Mouse (Mus musculus): ENCODE results near the gene Cd160. TPM values are rescaled to one million over a fixed set of nuclear protein-coding genes. Genes with fewer than 3 reads are reported as not detected.

The Cd160 gene
- polyA plus RNA-seq, 1 experiment from 2014 or later: 0.60 TPM

DNA sequence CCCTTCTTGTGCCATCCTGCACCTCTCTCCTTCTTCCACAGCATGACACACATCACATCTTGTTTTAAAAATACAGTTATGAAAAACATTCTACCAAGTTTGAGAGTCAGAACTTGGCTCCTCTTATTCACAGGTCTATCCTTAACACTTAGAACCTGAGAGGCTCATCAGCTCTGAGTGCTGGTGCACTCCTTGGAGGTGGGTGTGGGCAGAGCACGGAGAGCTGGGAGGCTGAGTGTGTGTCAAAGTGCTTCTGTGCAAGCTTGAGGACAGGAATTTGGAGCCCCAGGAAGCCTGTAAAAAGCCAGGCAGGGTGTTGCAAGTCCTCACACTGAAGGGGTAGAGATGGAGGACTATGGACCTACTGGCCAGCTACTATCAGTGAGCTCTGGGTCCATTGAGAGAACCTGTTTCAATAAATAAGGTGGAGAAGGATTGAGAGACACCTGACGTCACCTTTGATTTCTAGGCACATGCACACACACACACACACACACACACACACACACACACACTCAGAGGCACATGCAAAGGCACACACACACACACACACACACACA is 20.1 kb upstream of the Cd160 start:
- ATAC-seq (replicated peaks; ENCODE audit: insufficient number of reproducible peaks, insufficient read depth, low FRiP score, low read depth): no peak
- 73% methylated on average over 2 of the region's 2 CpGs for WGBS
- H3K4me2 ChIP-seq: no peak overlapping the region
- peaks cover 7% of the 10 kb centered on the region for H3K4me1 ChIP-seq (replicated peaks)
- no peak overlapping the region for H3K27ac ChIP-seq
- no peak overlapping the region for H3K4me3 ChIP-seq
- no peak overlapping the region for H3K9ac ChIP-seq
- H3K36me3 ChIP-seq: no peaks in the 10 kb centered on the region
- no peaks in the 10 kb centered on the region for H3K9me3 ChIP-seq (replicated peaks)
- H3K27me3 ChIP-seq: no peaks in the 10 kb centered on the region

DNA sequence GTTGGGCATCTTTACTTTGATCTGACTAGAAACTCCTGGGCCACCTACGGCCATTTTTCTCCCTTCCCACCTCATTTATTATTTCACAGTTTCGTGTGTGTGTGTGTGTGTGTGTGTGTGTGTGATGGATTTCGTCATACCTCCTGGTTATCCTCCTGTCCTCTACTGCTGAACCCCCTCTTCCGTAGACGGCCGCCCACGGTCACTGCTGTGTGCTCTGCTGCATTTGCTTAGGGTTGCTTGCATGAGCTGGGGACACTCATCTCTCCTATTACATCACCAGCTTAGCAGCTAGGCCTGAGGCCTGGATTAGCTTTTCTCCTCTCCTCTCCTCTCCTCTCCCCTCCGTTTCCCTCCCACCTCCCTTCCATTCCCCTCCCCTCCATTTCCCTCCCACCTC is 19.3 kb upstream of the Cd160 start:
- no peaks in the 10 kb centered on the region for H3K36me3 ChIP-seq
- no peaks in the 10 kb centered on the region for H3K9me3 ChIP-seq (replicated peaks)
- H3K4me1 ChIP-seq (replicated peaks): peaks cover 7% of the 10 kb centered on the region
- H3K9ac ChIP-seq: no peak overlapping the region
- no peak overlapping the region for H3K4me3 ChIP-seq
- no peak overlapping the region for H3K4me2 ChIP-seq
- H3K27me3 ChIP-seq: no peaks in the 10 kb centered on the region
- no peak overlapping the region; the same call in 1 of the 2 replicates for H3K27ac ChIP-seq
- WGBS: 83% methylated on average over 7 of the region's 8 CpGs
- ATAC-seq (replicated peaks; ENCODE audit: insufficient number of reproducible peaks, insufficient read depth, low FRiP score, low read depth): no peak

DNA sequence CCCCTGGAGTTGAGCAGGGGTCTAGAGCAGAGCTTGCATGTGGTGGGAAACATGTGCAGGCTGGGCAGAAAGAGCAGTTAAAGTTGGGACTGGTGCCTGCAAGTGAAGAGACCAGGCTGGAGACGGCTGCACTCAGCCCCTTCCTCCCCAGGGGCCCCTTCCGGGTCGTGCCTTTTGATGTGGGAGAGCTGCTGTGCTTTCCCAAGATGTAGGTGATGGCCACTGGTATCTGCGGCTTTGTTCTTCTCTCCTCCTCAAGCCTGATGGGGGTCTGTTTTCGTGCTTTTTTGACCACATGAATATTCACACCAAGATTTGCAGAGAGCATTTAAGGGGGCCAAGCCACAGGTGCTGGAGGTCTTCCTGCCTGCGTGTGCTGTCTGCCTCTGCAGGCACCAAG is 18.5 kb upstream of the Cd160 start:
- no peaks in the 10 kb centered on the region for H3K36me3 ChIP-seq
- no peak overlapping the region for H3K4me3 ChIP-seq
- no peak for ATAC-seq (replicated peaks; ENCODE audit: insufficient number of reproducible peaks, insufficient read depth, low FRiP score, low read depth)
- no peak overlapping the region for H3K4me2 ChIP-seq
- H3K9me3 ChIP-seq (replicated peaks): no peaks in the 10 kb centered on the region
- 18% methylated on average over 6 of the region's 6 CpGs for WGBS
- no peaks in the 10 kb centered on the region for H3K27me3 ChIP-seq
- H3K27ac ChIP-seq: no peak overlapping the region
- no peak overlapping the region for H3K9ac ChIP-seq
- H3K4me1 ChIP-seq (replicated peaks): peaks cover 3% of the 10 kb centered on the region

- no peak overlapping the region for H3K4me3 ChIP-seq
- no peak overlapping the region for H3K9ac ChIP-seq
- ATAC-seq (replicated peaks; ENCODE audit: insufficient number of reproducible peaks, insufficient read depth, low FRiP score, low read depth): no peak
- WGBS: 76% methylated on average over 12 of the region's 12 CpGs
- H3K4me2 ChIP-seq: no peak overlapping the region
- H3K4me1 ChIP-seq (replicated peaks): no peaks in the 10 kb centered on the region
- no peaks in the 10 kb centered on the region for H3K9me3 ChIP-seq (replicated peaks)
- H3K36me3 ChIP-seq: no peaks in the 10 kb centered on the region
- no peaks in the 10 kb centered on the region for H3K27me3 ChIP-seq
- H3K27ac ChIP-seq: no peak overlapping the region
Measured at GRCm38 (mm10) chr3:96846985-96847384, 17.8 kb upstream of the Cd160 start.

GRCm38 (mm10) chr3:96845806-96846205 is 16.7 kb upstream of the Cd160 start:
- H3K4me1 ChIP-seq (replicated peaks): no peaks in the 10 kb centered on the region
- no peaks in the 10 kb centered on the region for H3K36me3 ChIP-seq
- no peak for ATAC-seq (replicated peaks; ENCODE audit: insufficient number of reproducible peaks, insufficient read depth, low FRiP score, low read depth)
- H3K27me3 ChIP-seq: no peaks in the 10 kb centered on the region
- H3K4me2 ChIP-seq: no peak overlapping the region
- H3K9me3 ChIP-seq (replicated peaks): no peaks in the 10 kb centered on the region
- H3K27ac ChIP-seq: no peak overlapping the region
- WGBS: 76% methylated on average over 9 of the region's 9 CpGs
- no peak overlapping the region for H3K4me3 ChIP-seq
- H3K9ac ChIP-seq: no peak overlapping the region

GRCm38 (mm10) chr3:96845191-96845590 is 16.0 kb upstream of the Cd160 start:
- 94% methylated on average over 6 of the region's 6 CpGs for WGBS
- Histone ChIP-seq H3K27me3 (no peaks in the 10 kb centered on the region), H3K36me3 (no peaks in the 10 kb centered on the region), H3K27ac (no peak overlapping the region), H3K4me3 (no peak overlapping the region), H3K4me1 (replicated peaks) (no peaks in the 10 kb centered on the region), H3K9ac (no peak overlapping the region), H3K4me2 (no peak overlapping the region), H3K9me3 (replicated peaks) (no peaks in the 10 kb centered on the region)
- ATAC-seq (replicated peaks; ENCODE audit: insufficient number of reproducible peaks, insufficient read depth, low FRiP score, low read depth): no peak

GRCm38 (mm10) chr3:96838996-96839645 is 10.0 kb upstream of the Cd160 start:
- WGBS: 78% methylated on average over 7 of the region's 7 CpGs

GRCm38 (mm10) chr3:96836414-96836813 is 7.3 kb upstream of the Cd160 start:
- Histone ChIP-seq H3K36me3 (no peaks in the 10 kb centered on the region), H3K4me3 (no peak overlapping the region), H3K27ac (no peak overlapping the region), H3K9ac (no peak overlapping the region), H3K4me1 (replicated peaks) (no peaks in the 10 kb centered on the region), H3K4me2 (no peak overlapping the region), H3K9me3 (replicated peaks) (no peaks in the 10 kb centered on the region), H3K27me3 (no peaks in the 10 kb centered on the region)
- 28% methylated on average over 2 of the region's 2 CpGs for WGBS
- no peak for ATAC-seq (replicated peaks; ENCODE audit: insufficient number of reproducible peaks, insufficient read depth, low FRiP score, low read depth)

More at GRCm38 (mm10) chr3:96838996-96839645, 10.0 kb upstream of the Cd160 start:
- H3K9ac ChIP-seq: no peak overlapping the region
- no peaks in the 10 kb centered on the region for H3K4me1 ChIP-seq (replicated peaks)
- H3K9me3 ChIP-seq (replicated peaks): no peaks in the 10 kb centered on the region
- H3K27me3 ChIP-seq: no peaks in the 10 kb centered on the region
- H3K27ac ChIP-seq: no peak overlapping the region
- no peaks in the 10 kb centered on the region for H3K36me3 ChIP-seq
- H3K4me3 ChIP-seq: no peak overlapping the region
- H3K4me2 ChIP-seq: no peak overlapping the region
- ATAC-seq (replicated peaks; ENCODE audit: insufficient number of reproducible peaks, insufficient read depth, low FRiP score, low read depth): no peak

DNA sequence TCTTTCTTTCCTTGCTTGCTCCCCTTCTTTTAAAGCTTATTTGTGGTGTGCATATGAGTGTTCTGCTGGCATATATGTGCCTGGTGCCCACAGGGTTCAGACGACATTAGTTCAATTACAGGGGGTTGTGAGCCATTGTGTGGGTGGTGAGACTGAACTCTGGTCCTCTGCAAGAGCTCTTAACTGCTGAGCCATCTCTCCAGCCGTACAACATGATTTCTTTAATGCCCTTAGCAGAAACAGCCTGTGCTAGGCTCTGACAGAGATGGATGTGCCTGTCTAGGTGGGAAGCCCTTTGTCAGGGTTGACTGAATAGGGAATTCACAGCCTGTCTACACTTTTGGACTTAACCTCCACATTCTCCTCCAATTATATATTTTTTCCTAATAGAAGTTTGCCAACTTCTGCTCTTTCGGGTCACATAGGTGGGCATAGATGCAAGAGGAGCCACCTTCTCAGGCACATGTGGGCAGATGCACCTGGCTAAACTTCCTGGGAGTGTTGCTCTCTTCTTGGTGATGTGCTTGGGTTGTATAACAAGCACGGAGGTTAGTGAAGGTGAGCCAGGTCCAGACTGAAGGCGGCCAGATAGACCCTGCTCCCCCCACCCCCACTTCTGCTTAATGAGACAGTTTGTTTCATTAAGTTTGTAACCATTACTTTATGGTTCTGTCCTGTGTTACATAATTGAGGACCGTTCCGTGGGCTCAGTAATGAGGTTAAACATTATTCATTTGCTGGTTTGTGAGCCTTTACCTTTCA is 5.6 kb upstream of the Cd160 start:
- Histone ChIP-seq H3K27ac (no peak overlapping the region), H3K9ac (no peak overlapping the region), H3K4me1 (replicated peaks) (no peaks in the 10 kb centered on the region), H3K27me3 (no peaks in the 10 kb centered on the region), H3K9me3 (replicated peaks) (no peaks in the 10 kb centered on the region), H3K4me3 (no peak overlapping the region), H3K4me2 (no peak overlapping the region), H3K36me3 (no peaks in the 10 kb centered on the region)
- no peak for ATAC-seq (replicated peaks; ENCODE audit: insufficient number of reproducible peaks, insufficient read depth, low FRiP score, low read depth)
- 73% methylated on average over 7 of the region's 7 CpGs for WGBS

GRCm38 (mm10) chr3:96832930-96833329 is 3.8 kb upstream of the Cd160 start:
- Histone ChIP-seq H3K9me3 (replicated peaks) (no peaks in the 10 kb centered on the region), H3K4me3 (no peak overlapping the region), H3K4me2 (no peak overlapping the region), H3K27ac (no peak overlapping the region), H3K9ac (no peak overlapping the region), H3K4me1 (replicated peaks) (no peaks in the 10 kb centered on the region), H3K36me3 (no peaks in the 10 kb centered on the region), H3K27me3 (peaks cover 3% of the 10 kb centered on the region; the same call in 1 of the 2 replicates)
- 48% methylated on average over 5 of the region's 5 CpGs for WGBS
- ATAC-seq (replicated peaks; ENCODE audit: insufficient number of reproducible peaks, insufficient read depth, low FRiP score, low read depth): no peak; the same call in 1 of the 2 replicates

DNA sequence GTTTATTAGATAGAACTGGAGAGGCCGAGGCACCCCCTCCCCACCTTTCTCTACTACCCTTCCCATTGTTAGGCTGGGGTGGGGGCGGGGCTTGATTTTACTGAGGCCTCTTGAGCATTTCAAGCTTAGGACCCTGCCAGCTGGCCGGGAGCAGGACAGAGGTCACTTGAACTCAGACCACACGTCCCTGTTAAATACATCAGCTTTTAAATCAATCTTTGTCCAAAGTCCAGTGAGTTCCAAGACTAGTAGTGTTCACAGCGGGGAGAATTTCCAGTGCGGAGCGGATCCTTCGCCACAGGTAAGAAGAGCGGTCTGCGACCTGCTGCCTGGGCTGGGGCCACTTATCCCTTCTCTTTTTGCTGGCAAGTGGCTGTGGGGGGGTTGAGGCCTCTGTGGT is 705 bp upstream of the Cd160 start:
- Histone ChIP-seq H3K4me1 (replicated peaks) (no peaks in the 10 kb centered on the region), H3K4me2 (no peak overlapping the region), H3K27me3 (peaks cover 3% of the 10 kb centered on the region; the same call in 1 of the 2 replicates), H3K36me3 (no peaks in the 10 kb centered on the region), H3K4me3 (no peak overlapping the region), H3K9me3 (replicated peaks) (no peaks in the 10 kb centered on the region), H3K9ac (no peak overlapping the region), H3K27ac (no peak overlapping the region)
- 84% methylated on average over 10 of the region's 10 CpGs for WGBS
- ATAC-seq (replicated peaks; ENCODE audit: insufficient number of reproducible peaks, insufficient read depth, low FRiP score, low read depth): no peak

All from heart, embryonic 15.5 days (tissue).